Mouse (Mus musculus): ENCODE data around the gene Zfp809.
"Not testable (repeated sequence)": the region's sequence is repeated elsewhere in the genome, so short reads cannot be mapped to it uniquely, and the experiment has no call there.

Zfp809 gene

DNA sequence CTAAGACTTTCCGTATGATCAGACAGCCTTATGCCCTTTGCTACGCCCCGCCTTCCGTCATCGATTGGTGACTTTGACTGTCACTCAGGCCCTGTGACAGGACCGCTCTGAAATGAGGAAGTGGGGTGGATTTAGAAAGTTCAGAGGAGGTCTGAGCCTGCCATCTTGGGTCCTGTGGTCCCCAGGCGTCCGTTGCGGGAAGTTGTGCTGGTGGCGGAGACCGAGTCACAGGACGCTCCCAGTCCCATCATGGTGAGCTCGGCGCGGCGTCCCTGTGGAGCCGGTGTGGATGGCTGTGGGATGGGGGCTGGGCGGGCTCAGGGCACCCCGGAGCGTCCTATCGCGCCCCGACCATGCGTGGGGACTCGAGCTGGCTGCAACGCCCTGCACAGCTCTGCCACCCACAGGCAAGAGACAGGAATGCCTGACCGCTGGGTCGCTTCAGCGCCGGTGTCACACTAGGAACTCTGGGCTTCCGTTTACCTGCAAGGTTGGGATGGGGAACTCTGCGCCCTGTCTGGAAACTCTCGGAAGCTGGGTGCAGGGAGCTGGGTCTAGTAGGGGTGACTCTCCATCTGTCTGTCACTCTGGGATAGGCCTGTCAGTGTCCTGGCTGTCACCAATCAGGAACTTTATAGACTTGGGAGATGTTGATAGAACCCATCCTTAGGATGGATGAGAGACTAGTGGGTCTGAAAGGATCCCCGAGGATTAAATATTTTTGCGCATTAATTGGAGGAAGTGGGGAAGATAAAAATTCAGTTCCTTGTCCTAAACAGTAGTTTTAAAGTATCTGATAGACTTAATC, at the start of gene Zfp809:
TSS of gene Zfp809 (plus strand) at position 134 of the 808 bp plus-strand sequence.
- DNase-seq = peak; percentile 99

DNA sequence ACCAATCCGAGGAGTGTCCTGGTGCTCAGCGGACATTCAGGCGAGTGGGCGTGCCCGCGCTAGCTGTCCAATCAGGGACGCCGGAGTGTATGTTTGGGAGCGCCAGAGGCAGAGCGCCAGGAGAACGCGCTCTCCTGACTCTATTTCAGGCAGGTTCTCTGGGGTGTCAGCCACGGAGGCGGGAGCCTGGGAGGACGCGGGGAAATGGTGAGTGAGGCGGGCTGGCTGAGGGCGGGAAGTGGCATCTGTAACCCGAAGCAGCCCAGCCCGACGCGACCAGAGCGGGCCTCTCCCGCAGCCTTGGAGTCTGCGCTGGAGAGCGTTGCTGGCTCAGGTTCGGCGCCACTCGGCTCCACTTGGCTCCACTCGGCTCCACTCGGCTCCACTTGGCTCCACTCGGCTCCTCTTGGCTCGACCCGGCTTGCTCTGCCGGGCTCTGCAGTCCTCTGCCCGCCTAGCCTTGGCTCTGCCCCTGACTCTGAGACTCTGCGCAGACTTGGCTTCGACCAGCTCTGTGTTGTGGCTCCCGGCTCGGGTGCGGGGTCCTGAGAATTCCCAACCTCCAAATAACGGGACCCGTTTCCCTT, 37.4 kb upstream of the Zfp809 start, which contains the start of gene Zfp872:
TSS of gene Zfp872 (plus strand) at position 66 of the 587 bp plus-strand sequence.
- peak; percentile 71 for DNase-seq

DNA sequence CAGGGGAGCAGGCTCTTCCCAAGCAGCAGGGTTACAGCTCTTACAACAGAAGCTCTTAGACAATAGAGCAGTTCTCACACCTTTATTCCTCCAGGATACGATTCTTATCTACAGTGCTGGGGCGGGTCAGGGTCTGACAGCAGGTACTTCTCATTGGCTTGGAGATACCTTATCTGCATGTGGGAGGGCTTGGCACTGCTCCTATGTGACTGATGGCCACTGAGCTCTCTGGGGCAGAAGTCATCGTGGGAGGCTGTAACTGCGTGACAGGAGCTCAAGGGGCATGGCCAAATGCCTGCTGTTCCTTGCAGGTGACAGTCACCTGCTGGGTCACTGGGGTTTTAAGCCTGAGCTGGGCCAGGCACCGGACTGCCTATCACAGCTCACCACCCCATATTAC, 29.1 kb upstream of the Zfp809 start:
- no peak for DNase-seq

DNA sequence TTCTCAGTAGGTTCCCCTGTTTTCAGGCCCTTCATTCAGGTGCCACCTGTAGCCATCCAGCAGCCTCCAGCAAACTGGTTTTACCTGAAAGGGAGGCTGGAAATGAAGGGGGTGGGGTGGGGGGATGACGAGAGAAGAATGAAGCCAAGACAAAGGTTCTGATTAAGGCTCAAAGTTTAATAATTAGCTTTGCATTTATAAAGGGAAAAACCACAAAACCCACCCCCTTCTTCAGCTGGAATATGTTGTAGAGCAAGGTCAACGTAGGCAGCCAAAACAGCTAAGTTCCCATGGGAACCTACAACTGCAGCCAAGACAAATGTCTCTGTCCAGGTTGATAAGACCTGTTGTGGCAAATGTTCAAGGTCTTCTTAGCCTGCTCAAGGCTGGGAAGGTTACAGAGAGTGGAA, 11.7 kb upstream of the Zfp809 start:
- DNase-seq = no peak

DNA sequence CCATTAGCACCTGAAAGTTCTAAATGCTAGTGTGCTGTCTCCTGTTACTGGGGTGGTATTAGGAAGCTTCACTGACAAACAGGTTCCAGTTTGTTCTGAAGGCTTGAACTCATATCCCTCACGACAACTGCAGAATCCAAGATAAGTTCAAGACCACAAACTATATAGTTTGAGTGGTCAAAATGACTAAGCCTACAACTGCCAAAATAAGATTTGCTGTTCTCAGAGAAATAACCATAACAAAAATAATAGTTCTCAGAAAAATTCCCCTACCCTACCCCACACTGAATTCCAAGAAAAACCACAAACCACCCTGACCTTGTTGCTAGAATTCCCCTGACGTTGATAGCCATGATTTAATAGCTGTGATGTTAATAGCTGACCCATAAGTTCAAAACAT, 11.0 kb upstream of the Zfp809 start:
- DNase-seq = no peak

DNA sequence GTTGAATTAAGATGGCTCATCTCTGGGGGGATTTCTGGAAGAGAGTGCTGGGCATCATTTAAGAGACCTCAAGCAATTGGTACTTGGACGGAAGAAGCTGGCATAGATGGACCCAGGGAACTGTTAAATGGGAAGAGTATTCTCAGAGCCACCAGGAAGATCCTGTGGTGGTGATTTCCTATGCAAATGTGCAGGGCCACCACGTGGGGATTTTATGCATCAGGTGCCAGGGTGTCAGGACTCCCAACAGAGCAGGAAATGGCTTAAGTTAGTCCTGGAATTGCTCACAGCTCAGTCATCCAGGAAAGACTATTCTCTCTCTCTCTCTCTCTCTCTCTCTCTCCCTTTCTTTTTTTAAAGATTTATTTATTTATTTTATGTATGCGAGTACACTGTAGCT, 8.8 kb upstream of the Zfp809 start:
- DNase-seq = no peak

DNA sequence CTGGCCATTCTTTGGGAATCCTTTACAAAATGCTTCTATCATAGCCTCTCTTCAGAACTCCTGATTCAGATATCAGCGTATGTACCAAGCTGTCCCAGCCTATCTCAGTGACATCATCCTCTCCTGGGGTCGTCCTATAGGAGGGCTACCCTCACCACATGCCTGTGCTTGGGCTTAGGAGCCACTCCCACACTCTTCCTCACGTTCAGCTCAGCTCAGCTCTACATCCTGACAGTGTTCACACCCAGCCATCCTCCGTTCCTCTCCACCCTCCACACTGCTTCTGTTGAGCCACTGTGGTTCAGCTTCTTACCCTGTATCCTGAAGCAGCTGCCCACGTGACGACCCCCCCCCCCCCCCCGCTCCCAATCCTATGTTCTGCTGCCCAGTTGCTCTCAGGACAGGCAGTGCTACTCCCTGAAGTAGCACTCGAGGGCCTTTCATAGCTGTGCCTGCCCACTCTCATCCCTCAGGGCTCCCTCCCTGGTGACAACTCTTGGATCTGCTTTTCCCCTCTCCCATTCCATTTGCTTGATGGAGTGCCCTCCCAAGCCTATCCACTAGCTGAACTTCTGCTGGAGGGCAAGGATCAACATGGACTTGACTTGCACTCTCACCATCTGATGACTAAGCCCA, 7.5 kb upstream of the Zfp809 start:
- DNase-seq = no peak

DNA sequence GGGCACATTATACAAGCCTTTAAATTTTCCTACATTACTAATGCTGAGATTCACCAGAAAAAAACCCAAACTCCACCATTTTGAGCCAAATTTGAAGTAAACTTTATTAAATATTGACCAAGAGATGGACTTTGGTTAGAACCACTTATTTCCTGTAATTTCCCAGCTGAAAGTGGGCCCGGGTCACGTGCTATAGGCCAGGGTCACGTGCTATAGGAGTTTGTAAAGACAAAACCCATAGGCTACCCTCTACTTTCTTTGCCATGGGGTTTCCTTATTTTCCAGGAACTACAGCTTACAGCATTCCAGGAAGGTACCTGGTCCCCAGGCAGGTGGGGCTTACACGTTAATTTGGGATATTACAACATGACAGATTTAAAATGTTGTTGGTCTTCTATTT, 1.4 kb upstream of the Zfp809 start:
- DNase-seq = no peak

DNA sequence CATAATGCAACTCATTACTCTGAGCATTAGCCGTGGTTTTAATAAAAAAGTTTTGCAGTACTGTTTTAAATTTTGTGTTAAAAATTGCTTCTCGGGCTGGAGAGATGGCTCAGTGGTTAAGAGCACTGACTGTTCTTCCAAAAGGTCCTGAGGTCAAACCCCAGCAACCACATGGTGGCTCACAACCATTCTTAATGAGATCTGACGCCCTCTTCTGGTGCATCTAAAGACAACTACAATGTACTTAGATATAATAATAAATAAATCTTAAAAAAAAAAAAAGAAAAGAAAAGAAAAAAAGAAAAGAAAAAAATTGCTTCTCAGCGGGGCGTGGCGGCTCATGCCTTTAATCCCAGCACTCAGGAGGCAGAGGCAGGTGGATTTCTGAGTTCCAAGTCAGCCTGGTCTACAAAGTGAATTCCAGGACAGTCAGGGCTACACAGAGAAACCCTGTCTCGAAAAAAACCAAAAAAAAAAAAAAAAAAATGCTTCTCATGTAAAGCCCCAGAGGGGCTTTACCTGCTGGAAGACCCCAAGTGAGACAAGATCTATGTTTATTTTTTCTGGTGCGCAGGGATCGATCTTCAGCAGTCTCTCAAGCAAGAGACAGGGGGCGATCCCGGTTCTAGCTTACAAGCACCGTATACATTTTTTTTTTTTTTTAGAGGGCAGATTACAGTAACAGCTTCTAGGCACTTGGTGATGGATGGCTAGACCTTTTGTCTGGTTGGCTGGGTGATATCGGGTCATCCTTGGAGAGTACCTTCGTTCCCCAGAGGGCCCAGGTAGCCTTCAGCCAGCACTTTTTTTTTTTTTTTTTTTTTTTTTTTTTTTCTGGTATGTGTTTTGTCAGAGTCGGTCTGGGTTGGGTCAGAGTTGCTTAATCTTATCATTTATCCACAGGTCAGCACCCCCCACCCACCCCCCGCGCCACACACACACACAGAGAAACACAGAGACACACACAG, 694 bp upstream of the Zfp809 start:
- peak; percentile 72 for DNase-seq

DNA sequence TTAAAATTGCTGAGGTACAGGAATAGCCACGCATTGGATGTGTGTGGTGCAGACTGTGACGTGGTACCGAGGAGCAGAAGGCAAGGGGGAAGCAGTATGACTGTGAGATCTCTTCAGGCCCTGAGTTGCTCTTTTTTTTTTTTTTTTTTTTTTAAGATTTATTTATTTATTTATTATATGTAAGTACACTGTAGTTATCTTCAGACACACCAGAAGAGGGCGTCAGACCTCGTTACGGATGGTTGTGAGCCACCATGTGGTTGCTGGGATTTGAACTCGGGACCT, 817 bp downstream of the Zfp809 start:
- not testable (repeated sequence) for DNase-seq

DNA sequence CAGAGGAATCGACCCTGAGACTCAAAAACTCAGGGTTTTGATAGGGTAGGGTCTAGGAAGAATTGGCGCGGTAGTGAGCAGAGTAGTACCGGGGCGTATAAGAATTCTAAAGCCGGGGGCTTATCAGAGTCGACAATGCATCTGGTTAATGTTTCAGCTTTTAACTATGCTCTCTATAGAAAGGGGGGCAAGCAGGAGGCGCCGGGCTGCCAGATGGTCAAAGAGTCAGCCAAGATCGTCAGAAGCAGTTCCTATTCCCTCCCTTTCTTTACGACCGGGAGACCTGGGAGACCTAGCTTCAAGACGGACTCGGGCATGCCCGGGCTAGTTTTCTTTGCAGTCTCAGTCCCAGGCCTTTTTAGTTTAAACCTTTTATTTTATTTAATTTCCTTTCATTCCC, 1.3 kb downstream of the Zfp809 start:
- DNase-seq = no peak

DNA sequence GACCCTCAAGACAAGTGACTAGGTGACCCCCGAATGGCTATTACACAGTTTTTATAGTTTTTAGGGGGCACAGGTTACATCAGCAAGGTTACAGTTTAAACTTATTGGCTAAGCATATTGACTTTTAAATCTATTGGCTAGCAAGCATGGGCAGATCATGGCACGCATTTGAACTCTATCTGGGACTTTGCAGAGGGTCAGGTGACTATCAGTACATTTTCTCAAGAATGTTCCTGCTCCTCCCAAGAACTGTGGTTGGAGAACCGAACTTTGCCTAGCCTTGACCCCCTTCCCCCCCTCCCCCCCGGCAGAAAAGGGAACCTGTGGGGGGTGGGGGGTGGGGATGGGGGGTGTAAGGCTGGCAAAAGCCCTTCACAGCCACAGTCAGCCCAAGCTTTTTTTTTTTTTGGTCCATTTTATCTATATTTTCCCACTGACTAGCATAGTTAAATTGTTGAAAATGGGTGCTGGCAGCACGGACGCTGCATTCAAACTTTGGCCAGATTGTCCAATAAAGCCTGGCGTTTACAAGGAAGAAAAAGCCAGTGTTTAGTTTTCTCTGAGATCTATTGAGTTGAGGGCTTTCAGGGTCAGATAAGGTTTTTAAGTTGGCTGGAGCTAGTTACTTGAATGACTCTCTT, 4.0 kb downstream of the Zfp809 start:
- DNase-seq = no peak

DNA sequence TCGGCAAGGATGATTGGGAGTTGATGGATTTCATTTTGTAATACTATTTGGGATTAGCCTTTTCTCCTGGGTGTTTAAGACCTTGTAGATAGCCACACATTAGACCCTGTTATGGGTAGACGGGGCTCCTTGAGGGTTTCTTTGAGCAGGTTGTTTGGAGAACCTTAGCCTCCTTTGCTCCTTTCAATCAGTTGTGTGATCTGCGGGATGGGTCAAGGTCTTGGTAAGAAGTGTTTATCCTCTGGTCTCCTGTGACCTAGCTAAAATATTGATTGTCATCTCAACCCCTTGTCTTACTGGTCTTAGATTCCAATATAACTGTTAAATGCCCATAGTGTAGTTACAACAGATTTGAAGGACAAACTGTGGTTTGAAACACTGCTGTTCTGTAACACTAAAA, 4.5 kb downstream of the Zfp809 start:
- DNase-seq = no peak

DNA sequence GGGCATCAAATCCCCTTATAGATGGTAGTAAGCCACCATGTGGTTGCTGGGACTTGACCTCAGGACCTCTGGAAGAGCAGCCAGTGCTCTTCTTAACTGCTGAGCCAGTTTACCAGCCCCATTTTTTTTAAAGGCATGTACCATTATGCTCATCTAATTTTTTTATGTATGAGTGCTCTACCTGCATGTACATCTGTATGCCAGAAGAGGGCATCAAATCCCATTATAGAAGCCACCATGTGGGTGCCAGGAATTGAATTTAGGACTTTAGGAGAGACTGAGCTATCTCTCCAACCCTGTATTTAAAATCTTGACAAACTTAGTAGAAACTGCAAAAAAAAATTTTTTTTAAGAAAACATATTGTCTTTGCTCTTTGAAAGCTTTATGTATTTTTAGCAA, 5.0 kb downstream of the Zfp809 start:
- peak; percentile 21 for DNase-seq

DNA sequence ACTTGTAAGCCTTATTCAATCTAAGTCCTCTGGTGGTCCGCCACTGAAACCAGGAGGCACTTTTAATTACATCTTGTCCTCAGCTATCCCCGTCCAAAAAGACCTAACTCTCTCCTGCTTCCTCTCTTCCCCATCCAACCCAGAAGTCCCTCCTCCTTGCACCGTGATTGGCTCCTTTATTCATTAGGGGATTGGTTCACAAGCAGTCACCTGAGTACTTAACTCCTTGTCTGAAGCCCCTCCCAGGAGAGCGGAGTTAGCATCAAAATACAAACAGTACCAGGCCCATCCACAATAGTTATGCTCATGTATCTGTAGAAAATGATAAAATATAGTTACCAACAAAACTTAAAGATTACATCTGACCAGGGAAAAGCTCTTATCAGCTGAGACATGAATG, 14.5 kb downstream of the Zfp809 start:
- DNase-seq = no peak

DNA sequence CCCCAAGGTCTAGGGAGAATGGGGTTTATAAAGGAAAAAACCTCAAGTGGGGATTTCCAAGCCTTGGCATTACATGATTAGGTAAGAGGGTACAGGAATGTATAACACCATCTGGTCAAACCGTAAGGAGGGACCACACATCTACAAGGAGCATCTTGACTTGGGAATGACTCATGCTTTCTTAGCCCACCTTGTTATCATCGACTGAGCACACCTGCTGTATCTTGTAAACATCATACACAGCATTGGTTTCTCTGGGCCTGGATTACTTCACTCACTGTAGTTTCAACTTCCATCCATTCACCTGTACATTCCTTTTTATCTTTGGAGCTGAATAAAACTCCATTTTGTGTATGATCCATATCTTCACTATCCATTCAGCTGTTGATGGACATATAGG, 18.7 kb downstream of the Zfp809 start:
- no peak for DNase-seq

DNA sequence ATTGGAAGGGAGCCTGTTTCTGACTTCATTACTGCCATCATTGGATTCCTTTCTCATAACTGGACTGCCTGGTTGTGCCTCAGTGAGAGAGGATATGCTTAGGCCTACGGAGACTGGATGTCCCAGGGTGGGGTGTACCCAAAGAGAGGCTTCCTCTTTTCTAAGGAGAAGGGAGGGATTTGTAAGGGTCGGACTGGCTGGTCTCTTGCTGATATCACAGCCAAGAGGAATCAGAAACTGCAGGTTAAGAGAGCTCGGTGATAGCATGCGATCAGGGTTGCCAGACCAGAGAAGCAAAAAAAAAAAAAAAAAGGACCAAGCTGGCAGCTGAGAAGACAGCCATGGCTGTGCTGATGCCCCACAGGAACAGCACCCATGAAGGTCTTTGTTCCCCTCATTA, 31.1 kb downstream of the Zfp809 start:
- DNase-seq = no peak

DNA sequence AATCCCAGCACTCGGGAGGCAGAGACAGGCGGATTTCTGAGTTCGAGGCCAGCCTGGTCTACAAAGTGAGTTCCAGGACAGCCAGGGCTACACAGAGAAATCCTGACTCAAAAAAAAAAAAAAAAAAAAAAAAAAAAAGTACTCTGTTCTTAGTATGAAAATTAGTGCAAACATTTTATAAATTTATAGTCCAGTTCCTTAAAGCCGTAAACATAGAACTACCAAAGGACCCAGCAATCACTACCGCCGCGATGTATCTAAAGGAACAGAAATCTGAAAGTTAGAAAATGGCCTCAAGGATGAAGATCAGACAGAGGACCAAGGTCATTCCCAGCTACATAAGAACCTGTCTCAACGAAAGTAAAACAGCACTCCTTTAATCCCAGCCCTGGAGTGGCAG, 33.3 kb downstream of the Zfp809 start:
- DNase-seq = no peak

DNA sequence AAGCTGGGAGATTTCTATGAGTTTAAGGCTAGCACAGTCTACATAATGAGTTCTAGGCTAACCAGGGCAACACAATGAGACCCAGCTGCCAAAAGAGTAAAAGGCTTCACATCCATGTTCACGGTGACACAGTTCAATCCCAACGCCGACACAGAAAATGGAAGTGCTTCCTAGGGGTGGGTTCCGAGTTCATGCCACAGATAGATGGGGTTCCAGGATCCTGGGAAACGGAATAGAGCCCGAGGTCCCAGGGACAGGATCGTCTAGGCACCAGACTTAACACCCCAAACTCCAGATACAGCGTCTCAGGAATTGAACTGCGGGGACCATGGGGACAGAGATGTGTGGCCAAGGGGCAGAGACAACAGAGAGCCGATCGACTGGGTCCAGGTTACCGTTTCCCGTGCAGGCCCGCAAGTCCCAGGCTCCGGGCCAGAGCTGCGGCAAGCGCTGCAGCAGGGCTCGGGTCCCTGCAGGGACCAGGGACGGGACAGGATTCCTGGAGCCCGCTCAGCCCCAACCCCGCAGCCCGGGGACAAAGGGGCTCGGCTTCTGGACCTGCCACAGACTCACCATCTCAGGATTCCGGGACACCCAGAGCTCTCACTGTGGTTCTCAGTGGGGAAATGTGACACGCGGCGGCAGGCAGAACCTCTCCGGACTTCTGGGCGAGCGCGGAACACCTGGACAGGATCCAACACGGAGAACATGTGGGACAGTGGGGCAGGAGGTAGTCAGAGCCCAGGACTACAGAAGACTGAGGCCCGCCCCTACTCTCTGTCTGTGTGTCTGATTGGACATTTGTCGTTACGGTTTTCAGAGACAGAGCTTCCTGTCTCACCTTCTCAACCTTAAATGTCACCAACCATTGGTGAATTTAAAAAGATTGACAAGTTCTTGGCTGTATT, 33.9 kb downstream of the Zfp809 start, which contains the start of gene Zfp599:
TSS of gene Zfp599 (minus strand) at position 712 of the 908 bp plus-strand sequence.
- DNase-seq = peak; percentile 76

DNA sequence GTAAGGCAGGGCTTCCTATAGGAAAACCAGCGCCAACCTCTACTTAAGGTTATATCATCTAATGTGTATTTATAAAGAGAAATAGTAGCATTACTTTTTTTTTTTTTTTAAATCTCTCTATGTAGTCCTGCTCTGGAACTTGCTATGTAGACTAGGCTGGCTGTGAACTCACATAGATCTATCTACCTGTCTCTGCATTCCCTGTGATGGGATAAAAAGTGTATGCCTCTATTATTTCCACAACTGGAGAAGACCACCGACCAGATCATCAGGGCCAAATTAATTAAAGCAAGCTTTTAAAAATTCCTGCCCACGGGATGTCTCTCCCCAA, 34.5 kb downstream of the Zfp809 start:
- no peak for DNase-seq

DNA sequence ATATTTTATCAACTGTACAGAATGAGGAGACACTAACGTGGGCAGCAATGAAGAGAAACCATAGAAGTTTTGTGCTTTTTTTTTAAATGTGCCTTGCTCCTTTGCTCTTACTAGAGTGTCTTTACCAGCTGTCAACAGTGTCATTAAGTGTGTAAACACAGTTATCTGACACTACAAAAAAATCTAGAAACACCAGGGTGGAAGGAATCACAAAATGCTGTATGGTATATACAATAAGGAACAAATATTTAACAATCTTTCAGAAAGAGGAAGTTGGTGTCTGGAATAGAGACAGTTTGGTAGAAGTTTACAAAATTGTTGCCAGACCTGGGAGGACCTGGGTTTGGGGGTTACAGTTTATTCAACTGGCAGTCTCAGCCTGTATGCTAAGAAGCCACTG, 36.1 kb downstream of the Zfp809 start:
- no peak for DNase-seq

DNA sequence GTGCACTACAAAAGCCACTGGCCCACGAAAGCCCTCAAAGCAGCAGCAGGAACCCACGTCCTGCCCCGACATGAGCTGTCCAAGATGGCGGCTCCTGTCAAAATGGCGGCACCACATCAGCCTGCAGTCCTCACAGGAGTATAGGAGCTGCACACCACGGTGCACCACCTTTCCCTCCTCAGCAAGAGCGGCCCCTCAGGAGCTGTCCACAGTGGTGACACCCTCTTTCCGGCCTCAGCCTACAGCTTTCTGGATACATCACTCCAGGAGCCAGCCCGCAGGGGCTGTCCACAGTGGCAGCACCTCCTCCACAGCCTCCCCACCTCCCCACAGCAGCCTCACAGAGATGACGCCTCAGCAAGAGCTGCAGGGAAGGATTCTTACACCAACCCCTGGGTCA, 37.1 kb downstream of the Zfp809 start:
- no peak for DNase-seq

Measured in retina, postnatal 1 day (tissue).